Mouse (Mus musculus) frontal cortex, postnatal 36 days (tissue): Measurements from ENCODE around the gene Olfr1037.
"Not testable (repeated sequence)": the region's sequence is repeated elsewhere in the genome, so short reads cannot be mapped to it uniquely, and the experiment has no call there.

Experiments used
- DNase-seq, 2 experiments: peaks; one replicate each; pipeline ENCODE4 v3.0.0; 2022; ENCODE audit warnings: low spot score in 2 of 2

Olfr1037 gene

GRCm38 (mm10) chr2:86087285-86087684, at the start of gene Olfr1037:
TSS of gene Olfr1037 (minus strand) at chr2:86087385.
- DNase-seq: no peak

GRCm38 (mm10) chr2:86135828-86136227, 48.6 kb upstream of the Olfr1037 start, which contains the start of gene Olfr1039:
TSS of gene Olfr1039 (minus strand) at chr2:86135928.
- no peak for DNase-seq

- DNase-seq: not testable (repeated sequence)
Observed at GRCm38 (mm10) chr2:86080478-86080877, 6.7 kb downstream of the Olfr1037 start.

GRCm38 (mm10) chr2:86073692-86074091, 13.5 kb downstream of the Olfr1037 start, which contains the start of gene Olfr1036:
TSS of gene Olfr1036 (plus strand) at chr2:86073992.
- not testable (repeated sequence) for DNase-seq

DNA sequence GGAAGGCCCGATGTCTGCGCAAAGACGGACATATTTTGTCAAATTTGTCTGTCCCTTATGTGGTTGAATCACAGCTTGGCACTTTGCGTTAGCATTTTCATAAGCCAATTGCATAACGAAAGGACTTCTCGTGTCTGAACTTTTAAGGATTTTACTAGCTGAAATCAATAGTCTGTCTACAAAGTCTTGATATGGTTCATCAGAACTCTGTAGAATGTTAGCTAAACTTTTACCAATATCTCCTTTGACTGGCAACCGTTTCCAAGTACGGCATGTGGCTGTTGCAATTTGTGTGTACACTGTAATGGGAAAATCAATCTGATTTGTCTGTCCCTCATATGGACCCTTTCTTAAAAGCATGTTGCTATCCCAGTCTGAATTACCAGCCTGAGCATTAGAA, 17.0 kb downstream of the Olfr1037 start:
- no peak for DNase-seq

DNA sequence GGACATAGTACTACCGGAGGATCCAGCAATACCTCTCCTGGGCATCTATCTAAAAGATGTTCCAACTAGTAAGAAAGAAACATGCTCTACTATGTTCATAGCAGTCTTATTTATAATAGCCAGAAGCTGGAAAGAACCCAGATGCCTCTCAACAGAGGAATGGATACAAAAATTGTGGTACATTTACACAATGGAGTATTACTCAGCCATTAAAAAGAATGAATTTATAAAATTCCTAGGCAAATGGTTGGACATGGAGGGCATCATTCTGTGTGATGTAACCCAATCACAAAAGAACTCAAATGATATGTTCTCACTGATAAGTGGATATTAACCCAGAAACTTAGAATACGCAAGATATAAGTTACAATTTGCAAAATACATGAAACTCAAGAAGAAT, 23.4 kb downstream of the Olfr1037 start:
- not testable (repeated sequence) for DNase-seq

GRCm38 (mm10) chr2:86050777-86051176, 36.4 kb downstream of the Olfr1037 start:
- not testable (repeated sequence) for DNase-seq

DNA sequence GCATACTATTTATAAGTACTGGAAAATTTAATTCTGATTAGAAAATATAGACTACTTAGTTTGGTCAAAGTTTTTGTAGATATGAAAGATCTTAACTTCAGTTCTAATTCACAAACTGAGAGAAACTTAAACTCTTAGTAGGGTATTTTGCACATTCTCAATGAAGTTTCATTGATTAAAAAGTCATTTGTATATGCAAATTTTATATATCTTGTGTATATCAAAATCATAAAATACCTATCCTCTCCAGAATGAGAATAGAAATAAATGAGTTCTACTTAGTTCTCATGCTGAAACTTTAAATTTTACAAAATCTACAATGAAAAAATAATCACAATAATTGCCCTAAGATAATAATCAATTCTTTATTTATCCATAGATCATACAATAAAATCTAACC, 41.6 kb downstream of the Olfr1037 start, which contains the start of gene Olfr1034:
Gene Olfr1034 (plus strand): TSS at position 301 of the 400 bp plus-strand sequence.
- no peak for DNase-seq
